Mouse (Mus musculus): ENCODE results near the gene Rasgef1b.
A peak's percentile ranks its signal among the peaks of the same experiment; 100 is the strongest.

Gene Rasgef1b

DNA sequence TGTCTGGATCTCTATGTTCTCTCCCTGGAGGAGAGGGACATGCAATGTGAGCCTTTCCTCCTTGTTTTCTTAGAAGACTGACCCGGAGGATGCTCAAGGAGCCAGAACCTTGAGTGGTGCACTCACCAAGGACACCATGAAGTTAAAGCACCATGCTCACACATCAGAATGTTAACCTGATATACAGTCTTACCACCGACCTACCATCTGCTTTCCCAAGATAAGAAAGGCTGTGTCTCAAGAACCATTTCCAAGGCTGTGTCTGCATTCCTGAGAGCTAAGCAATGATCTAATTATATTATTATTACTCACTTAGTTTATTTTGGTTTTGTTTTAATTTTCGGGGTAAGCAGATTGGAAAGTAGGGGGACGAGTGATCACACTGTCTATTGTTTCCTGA lies 203.2 kb downstream of the Rasgef1b start:
- no peak for DNase-seq

DNA sequence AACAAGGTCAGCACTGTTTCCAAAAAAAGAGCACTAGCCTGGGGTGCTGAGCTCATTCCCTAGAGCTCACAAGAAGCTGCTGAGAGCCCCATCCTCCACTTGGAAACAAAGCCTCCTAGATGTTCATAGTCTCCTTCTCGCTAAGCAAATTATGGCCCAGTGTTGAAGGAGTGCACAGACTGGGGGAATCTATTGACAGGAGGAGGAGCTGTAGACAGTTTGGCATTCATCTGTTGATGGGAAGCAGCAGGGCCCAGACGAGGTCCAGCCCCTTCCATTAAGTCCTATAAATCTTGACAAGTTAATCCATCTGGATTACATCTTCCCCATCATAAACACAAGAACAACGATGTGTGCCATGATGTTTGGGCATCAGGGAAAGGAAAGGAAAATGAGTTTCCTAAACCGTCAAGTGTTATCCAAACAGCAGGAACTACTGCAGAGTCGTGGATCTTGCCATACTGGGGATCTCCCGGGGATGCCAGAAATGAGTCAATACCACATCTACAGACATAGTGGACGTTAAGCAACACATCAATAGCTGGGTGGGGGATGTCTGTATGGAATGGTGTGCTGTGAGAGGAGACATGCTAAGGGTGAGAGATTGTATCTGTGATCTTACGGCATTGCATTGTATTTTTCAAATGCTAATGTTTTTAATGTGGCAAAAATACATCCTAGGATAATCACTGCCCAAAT lies 206.1 kb downstream of the Rasgef1b start:
- no peak for DNase-seq

DNA sequence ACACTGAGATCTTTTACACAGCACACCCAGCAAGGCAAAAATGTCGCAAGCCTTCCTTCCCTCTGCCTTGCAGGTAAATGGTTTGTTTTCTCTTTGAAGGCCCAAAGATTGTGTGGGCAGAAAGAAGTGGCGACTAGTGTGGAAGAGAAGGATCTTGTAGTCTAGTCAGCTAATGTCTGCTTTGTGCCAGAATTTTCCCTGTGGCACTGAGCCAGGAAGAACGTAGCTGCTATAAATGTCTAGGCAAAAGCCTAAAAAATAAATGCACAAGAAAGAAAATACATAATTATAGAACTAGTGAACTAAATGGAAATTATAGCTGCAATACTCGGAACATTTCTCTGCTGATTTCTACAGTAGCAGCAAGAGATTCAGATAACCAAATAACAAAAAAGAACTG lies 207.5 kb downstream of the Rasgef1b start:
- peak in 1 of 2 experiments; percentile 36 for DNase-seq

DNA sequence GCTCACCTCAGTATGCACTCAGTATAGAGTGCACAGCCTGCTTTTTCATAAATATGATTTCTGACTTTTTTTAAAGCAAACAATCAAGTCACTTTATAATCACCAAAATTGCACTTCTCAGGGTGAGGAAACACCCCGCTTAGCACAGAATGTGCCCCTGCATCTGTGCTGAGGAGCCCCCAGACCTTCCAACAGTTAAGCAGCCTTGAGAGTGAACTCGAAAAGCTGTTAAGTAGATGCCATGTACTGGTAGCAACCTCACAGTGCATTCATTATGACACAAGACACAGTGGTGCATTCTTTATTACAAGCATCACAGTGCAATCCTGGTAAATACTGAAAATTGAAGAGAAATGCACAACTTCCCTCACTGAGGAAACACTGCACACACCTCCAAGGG lies 209.3 kb downstream of the Rasgef1b start:
- no peak for DNase-seq

DNA sequence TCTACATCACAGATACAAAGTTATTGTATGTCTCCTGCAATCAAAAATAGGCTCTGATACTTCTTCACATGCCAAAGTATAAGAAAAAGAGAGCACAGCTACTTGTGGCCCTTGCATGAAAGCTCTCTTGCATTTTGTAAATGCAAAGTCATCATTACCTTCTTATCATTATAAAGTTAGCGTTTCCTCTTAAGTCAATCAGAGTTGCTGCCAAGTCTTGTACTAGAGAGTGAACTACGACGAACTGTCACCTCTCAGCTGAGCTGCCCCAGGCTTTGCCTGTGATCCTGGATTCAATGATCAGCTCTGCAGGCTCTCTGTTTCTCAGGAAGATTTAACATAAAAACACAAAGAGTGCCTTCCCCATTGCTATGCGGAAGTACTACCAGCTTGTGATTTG lies 209.8 kb downstream of the Rasgef1b start:
- no peak for DNase-seq

DNA sequence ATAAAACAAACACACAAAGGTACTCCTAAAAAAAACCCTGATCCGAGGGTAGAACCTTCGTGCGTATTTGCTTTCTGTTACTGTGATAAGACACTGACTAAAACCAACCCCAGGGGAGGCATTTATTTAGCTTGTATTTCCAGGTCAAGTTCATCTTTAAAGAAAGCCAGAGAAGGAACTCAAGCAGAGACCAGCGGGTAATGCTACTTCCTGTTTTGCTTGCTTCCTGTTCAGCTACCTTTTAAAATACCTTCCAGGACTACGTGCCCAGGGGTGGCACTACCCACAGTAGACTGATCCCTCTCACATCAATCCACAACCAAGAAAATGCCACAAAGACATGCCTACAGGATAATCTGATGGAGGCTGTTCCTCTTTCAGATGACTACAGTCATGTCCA lies 212.7 kb downstream of the Rasgef1b start:
- no peak for DNase-seq

DNA sequence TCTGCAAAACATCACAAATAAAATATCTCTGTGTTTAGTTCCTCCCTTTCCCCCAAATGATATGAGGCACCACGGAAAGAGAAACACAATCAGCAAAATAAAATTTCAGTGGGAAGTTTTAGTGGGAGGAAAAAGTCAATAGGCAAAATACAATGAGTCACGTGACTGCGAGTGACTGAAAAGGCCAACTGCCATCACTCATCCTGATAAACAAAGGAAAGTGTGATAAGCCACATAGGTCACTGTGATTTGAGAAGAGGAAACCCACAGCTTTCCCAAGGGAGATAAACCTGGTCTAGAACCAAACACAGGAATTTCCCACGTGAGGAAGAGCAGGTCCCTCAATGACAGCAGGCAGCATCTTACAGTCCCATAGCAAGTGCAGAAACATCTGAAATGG lies 213.1 kb downstream of the Rasgef1b start:
- no peak for DNase-seq

DNA sequence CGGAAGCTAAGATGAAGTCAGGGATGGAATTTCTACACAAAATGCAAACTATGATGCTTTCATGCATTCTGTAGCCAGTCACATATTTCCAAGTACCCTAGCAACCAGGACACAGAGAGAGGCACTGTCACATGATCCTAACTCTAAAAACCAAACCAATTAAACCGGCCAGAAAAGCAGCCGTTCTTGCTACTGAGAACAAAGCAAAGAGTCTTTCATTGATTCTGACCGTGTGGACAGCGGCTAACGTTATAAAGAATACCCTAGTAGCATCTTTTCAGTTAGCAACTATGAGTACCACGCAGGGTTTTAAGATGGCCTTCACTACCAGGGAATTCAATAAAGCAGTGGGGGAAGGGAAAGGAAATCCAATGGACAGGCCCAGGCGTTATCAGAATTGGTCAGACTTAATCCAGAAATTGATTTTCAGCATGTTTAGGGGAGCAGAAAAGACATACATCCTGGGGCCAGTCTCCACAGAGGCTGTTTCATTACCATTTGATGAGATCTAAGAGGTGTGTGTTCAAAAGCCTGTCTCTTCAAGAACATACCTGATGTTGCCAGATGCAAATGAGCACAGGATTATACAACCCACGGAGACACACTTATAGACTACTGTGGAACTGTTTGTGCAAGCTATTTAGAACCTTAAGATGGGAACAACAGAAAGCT lies 215.5 kb downstream of the Rasgef1b start:
- no peak for DNase-seq

DNA sequence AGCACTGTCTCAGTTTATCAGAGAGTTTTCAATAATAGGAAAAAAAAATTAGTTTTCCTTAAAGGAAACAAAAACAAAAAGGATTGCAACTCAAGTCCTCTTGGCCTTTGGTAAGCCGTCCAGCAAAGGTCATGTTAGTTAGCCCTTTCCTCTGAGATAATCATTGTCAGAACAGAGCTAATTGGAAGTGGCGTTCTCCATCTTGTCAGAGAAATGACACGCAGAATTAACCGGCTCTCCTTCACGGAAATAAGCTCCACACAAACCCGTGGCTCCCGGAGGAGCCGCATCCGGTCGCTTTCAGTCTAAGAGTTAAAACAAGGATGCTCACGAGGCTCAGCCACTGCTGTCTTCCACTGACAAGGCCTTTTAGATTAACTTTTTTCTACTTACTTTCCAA lies 217.8 kb downstream of the Rasgef1b start:
- no peak for DNase-seq

DNA sequence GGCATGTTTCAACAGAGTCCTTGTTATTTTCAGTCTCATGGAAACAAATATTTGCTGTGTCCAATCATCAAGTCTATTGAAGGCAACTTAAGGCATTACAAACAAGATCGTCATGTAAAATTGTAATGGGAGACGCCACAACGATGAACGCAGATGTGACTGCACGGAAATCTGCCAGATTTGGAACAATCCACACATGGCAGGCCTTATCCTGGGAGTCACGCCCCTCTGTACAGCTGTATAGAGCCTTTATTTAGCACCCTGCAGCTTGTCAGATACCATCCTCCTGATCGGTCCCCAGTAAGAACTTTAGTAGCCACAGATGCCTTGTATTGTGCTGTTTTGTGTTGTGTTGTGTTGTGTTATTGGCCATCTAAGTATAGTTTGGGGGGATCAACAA lies 222.8 kb downstream of the Rasgef1b start:
- DNase-seq = no peak

DNA sequence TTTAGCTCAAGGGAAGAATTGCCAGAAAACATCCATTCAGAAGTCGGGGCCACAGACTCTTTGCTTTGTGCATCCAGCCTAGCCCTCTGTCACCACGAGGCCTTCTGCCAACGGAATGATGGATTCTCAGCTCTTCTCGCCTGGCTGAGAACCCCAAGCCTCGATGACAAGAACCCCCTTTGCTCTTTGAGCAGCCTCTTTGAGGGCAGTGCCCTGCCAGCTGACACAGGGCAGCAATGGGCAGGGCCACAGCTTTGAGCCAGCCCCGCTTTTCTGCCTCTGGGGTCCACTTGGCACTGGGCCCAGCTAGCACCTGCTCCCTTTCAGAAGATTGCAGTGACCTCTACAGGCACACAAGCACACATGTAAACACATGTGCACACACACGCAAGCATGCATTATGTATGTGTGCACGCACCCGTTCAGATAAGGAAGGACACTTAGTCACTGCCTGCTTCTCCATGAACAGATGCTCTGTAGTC lies 224.5 kb downstream of the Rasgef1b start:
- DNase-seq = peak; percentile 67 to 83

DNA sequence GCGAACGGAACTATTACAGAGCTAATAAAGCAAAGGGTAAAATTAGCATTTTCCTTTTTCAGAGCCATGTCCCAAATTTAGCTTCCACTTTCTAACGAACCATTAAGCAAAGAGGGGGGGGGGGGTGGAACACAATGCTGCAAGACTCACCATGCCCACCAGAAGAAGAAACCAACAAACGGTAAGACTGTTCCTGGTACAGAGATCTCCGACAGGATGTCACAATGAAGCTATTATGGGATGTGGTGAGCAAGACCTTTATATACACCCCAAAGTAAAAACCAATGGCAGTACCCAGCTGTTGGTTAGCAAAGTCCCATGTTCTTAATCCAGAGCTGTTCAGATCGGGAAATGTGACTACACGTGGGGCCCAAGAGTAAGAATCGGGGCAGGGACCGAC lies 226.2 kb downstream of the Rasgef1b start:
- DNase-seq = no peak

DNA sequence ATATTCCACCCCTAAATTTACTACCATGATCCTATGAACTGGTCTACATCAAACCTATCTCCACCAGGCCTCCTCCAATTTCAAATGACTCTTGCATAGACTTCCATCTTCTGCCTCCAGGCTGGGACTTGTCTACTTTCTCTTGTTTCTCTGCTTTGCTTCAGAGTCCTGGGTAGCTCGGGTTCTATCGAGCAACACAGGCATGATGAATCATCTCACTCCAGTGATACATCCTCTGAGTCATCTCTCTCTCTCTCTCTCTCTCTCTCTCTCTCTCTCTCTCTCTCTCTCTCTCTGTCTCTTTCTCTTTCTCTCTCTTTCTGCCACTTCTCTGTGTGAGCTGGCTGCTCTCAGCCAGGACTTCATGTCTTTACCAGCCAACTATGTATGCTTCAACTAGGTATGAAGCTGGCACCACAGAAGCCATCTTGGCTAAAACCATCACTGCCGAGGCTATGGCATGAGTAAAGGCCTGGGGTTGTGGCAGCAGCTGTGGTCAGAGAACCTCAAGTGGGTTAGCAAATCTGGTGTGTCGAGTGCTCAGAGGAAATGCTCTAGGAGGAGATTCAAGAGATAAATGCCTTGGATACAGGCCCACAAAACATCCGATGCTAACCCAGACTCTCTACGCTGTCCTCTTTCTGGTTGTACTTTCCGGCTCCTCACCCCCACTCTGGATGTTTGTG lies 229.3 kb downstream of the Rasgef1b start:
- DNase-seq = no peak

DNA sequence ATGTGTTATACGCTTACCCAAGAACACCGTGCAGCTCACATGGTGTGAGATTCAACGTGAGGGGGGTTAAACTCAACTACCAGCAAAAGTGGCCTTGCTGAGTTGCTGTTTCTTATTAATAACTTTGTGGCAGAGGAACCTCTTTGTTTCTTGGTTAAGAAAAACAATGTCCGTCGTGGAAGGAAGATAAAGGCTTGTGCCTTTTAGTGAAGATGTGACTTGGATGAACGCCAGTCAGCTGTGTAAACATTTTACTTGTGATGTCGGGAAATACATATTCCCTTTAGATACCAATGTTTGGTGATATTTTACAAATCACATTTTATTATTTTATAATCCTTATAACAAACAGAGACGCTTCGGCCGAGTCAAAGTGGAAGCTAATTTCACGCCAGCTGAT lies 231.0 kb downstream of the Rasgef1b start:
- no peak for DNase-seq

DNA sequence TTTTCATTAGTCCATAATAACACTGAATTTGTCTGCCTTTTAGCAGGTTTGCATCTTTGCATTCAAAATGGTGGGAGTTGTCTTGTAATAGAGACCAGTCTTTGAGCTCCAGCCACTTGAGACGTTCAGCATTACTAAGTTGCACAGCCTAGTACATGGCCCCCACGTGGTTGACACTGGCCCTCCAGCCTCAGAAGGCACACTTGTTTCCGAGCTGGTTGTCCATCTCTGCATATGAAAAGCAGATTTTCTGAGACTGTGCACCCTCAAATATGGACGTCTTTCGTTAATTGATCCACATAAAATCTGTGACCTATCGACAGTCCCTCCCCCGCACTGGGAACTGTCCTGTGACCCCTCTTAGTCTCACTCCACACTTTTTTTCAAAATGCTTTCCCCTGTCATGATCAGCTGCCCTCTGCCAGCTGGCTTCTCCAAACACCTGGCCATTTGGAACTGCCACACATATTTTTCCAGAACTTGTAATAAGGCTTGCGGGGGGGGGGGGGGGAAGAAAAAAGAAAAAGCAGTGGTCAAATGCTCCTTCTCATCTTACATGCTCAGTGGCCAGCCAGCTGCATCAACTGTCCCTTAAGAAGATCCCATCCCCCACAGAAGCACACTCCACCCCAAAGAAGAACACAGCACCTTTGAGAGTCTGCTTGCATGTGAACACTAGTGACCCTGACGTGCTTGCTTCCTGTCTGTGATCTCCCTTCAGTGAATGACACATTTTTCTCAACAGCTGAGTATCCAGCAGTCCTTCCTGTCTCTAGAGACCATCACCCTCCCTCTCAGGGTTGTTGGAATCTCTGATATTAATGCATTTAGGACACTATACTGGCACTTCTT lies 231.7 kb downstream of the Rasgef1b start:
- no peak for DNase-seq

DNA sequence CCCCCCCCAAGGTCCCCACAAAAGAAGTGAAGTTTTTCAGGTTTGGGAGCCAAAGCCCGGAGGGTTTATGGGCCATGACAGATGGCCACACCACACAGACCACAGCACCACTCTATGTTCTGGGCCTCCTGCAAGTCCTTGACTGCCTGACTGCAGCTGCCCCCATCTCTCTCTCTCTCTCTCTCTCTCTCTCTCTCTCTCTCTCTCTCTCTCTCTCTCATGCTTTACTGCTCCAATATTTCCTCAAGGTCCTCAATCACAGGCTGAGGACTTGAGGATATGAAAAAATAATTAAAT lies 232.8 kb downstream of the Rasgef1b start:
- DNase-seq = no peak

DNA sequence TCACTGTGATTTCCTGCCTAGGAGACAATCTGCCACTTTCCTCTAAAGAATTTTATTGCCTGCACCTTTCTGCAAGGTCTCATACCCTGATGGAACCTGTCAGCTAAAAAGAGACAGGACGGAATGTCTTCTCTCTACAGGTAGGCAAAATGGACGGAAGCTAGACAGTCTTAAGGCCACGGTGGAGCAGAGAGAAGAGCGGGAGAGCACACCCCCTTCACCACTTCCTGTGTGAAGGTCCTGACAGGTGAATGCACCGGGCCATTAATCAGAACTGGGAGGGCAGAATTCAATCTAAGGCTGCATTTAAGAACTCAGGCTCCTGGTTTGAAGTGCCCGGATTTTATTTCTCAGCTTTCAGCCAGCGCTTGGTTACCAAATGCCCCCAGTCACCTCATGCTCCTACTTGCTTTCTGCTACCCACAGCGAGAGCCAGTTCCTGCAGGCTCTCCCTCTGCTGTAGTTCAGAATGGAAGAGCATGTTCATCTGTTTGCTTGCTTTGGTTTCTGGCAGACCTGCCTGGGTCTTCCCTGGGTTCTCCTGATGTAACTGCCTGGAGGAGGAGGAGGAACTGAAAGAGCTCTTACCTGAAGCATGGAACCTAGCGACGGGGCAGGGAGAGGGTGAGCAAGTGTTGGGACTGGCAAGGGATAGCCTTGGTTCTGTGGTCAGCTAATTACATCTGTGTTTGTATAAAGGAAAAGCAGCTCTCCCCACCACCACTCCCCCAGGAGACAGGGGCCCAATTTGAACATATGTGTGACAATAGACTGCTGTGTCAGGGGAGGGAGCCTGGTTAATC lies 233.3 kb downstream of the Rasgef1b start:
- DNase-seq = no peak

DNA sequence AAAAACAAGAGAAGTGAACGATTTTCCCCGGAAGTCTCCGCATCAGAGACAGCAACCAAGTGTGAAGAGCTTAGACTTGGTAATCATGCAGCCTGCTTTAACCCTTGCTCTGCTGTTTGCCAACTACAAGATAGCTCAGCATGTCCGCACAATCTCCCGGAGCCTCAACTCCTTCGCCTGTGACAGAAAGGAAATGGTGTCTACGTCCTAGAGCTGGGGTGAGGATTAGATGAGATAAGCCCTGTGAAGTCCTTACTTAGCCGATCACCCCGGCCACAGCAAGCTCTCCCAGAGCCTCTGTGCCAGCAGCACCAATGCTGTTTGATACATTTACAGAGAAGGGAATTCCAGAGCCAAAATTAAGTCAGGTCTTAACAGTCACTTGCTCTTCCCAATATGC lies 235.0 kb downstream of the Rasgef1b start:
- DNase-seq = no peak

DNA sequence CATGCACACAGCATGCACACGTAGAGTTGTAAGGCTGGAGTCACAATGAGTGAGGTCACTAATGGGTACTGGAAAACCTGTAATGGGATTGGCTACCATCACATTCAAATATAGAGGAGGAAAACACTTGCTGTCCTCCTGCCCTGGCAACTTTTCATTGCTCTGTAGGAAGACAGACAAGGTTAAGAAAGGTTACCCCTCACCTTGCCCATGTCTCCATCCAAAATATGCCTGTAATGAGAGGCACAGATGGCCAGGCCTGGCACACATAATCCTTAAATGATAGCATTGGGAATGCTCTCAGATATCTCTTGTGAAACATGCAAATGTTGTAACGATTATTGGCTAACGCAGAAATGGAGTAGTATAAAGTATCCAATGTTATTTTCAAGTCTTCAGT lies 235.8 kb downstream of the Rasgef1b start:
- DNase-seq = peak; percentile 20 to 53

DNA sequence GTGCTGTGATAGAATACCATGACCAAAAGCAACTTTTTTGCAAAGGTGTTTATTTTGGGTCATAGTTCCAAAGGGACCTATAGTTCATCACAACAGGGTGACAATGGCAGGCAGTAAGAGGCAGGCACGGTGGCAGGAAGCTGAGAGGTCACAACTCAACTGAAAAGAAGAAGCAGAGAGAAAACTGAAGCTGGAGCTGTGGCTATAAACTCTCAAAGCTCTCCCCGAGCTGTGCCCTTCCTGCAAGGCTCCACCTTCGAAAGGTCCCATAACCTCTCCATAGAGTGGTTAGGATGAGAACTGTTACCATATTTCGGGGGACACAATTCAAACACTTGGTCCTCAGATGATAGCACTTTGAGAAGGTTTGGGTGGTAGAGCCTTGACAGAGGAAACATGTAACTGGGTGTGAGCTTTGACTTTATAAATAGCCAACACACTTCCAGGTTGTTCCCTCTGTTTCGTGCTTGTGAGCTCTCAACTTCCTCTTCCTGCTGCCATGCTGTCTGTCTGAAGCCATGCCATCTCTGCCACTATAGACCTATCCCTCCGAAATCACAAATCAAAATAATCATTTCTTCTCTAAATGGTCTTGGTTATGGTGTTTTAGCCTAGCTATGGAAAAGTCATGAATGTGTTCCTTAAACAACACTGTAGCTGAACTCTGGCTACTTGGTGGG lies 240.2 kb downstream of the Rasgef1b start:
- no peak for DNase-seq

DNA sequence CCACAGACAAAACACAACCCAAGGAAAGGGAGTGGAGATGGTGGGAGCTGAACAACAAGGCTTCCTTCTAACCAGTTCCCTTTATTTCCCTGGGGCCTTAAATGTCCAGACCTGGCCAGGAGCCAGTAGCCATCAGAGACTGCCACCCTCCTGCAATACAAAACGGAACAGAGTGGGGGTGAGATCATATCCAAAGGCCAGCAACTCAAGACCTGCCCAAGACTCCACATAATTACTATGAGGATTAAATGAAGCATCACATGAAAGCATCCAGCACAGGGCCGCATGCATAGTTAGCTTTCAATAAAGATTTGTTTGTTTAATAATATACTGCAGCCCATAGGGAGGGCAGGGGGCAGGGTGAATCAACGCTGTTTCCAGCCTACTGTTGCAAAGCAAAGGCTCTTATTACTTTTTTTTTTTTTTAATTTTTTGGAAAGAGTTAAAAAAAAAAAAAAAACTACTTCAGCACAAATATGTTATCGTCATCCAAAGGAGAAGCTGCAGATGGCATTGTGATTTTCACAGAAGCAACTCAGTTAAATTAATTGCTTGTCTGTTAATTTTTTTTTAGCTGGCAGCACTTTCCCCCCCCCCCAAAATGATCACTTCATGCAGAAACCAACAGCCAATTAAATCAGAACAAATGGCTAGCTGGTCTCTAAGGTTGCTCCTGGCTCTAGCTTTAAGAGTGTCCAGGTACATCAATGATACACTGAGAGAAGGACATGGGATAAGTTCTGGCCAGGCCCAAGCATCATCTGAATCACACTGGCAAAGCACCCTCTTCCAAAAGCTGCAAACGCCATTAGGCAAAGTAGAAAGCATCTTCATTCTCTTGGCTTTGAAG lies 241.6 kb downstream of the Rasgef1b start:
- DNase-seq = no peak
